Mouse (Mus musculus) kidney, embryonic 15.5 days (tissue): ENCODE measurements around the gene Sars2. TPM values are rescaled to one million over a fixed set of nuclear protein-coding genes. Genes with fewer than 3 reads are reported as not detected.

Experiments
- ATAC-seq: fragments of 200-750 bp; cut with Nextera tagmentation; replicated peaks from 2 replicates; pipeline ENCODE4 v1.8.0; 2017; ENCODE audit warnings: moderate TSS enrichment; ENCODE audit not compliant: low FRiP score
- H3K27ac ChIP-seq: fragments of 300-500 bp; sonication (generic); 2 replicates; pipeline ENCODE4 v1.5.1; 2015; ENCODE audit warnings: mild to moderate bottlenecking, inconsistent platforms
- H3K27me3 ChIP-seq: fragments of 300-500 bp; sonication (generic); 2 replicates; pipeline ENCODE4 v1.6.1; 2015; ENCODE audit warnings: inconsistent platforms
- H3K36me3 ChIP-seq: fragments of 300-500 bp; sonication (generic); 2 replicates; pipeline ENCODE4 v1.6.1; 2015; ENCODE audit warnings: inconsistent platforms
- H3K4me1 ChIP-seq: fragments of 300-500 bp; sonication (generic); 2 replicates; pipeline ENCODE4 v1.6.1; 2015; ENCODE audit warnings: inconsistent platforms
- H3K4me2 ChIP-seq: fragments of 300-500 bp; sonication (generic); 2 replicates; pipeline ENCODE4 v1.6.1; 2015; ENCODE audit warnings: moderate library complexity, mild to moderate bottlenecking, inconsistent platforms
- H3K4me3 ChIP-seq: fragments of 300-500 bp; sonication (generic); replicated peaks from 2 replicates; pipeline ENCODE4 v1.5.1; 2015; ENCODE audit warnings: mild to moderate bottlenecking, inconsistent platforms
- H3K9ac ChIP-seq: fragments of 300-500 bp; sonication (generic); 2 replicates; pipeline ENCODE4 v1.6.1; 2015; ENCODE audit warnings: mild to moderate bottlenecking, inconsistent platforms
- H3K9me3 ChIP-seq: fragments of 300-500 bp; sonication (generic); replicated peaks from 2 replicates; pipeline ENCODE4 v1.6.1; 2016; ENCODE audit warnings: inconsistent platforms
- WGBS: fragments of 180-500 bp; shearing (Covaris S2); methylation state at CpG from one replicate; pipeline ENCODE4 v1.1.7; 2015; ENCODE audit warnings: mixed read lengths; 5-methylcytosine and 5-hydroxymethylcytosine counted together
- polyA plus RNA-seq: library from polyadenylated mRNA; unstranded; fragments of >200 nt; fragmentation: Nextera tagmentation; extraction: Ambion mirVana; gene quantifications from 2 replicates; pipeline ENCODE4 v1.2.1, GENCODE M21; 2015

Sars2 gene
- polyA plus RNA-seq, 1 experiment from 2014 or later: 30.8 TPM

DNA sequence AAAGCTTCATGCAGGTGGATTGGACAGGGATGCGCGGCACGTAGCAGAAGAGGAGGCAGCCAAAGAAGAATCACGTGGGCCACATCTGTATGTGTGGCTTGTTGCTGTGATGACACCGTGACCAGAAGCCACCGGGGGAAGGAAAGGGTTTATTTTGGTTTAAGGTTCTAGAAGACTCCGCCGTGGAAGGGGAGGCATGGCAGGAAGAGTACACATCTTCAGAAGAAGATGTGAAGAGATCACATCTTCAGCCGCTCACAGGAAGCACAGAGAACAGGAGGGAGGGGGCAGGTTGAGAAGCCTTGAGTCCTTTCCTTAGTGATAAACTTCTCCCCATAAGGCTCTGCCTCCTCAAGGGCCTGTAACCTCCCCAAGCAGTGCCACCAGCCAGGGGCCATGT is 58.2 kb downstream of the Sars2 start:
- 96% methylated on average over 9 of the region's 9 CpGs for WGBS
- Histone ChIP-seq H3K27ac (no peak overlapping the region), H3K27me3 (no peaks in the 10 kb centered on the region), H3K4me1 (peaks cover 55% of the 10 kb centered on the region), H3K9ac (no peak overlapping the region), H3K36me3 (no peaks in the 10 kb centered on the region), H3K4me2 (no peak overlapping the region), H3K9me3 (no peaks in the 10 kb centered on the region), H3K4me3 (no peak overlapping the region)
- no peak for ATAC-seq

GRCm38 (mm10) chr7:28801451-28801850 is 59.7 kb downstream of the Sars2 start:
- peaks cover 51% of the 10 kb centered on the region for H3K4me1 ChIP-seq
- peak overlapping the region; percentile 33; the same call in 1 of the 2 replicates for H3K4me2 ChIP-seq
- H3K36me3 ChIP-seq: no peaks in the 10 kb centered on the region
- H3K4me3 ChIP-seq: no peak overlapping the region
- H3K27ac ChIP-seq: peak overlapping the region; percentile 97
- 45% methylated on average over 3 of the region's 3 CpGs for WGBS
- H3K9ac ChIP-seq: no peak overlapping the region
- ATAC-seq: no peak
- H3K9me3 ChIP-seq: no peaks in the 10 kb centered on the region
- H3K27me3 ChIP-seq: no peaks in the 10 kb centered on the region

DNA sequence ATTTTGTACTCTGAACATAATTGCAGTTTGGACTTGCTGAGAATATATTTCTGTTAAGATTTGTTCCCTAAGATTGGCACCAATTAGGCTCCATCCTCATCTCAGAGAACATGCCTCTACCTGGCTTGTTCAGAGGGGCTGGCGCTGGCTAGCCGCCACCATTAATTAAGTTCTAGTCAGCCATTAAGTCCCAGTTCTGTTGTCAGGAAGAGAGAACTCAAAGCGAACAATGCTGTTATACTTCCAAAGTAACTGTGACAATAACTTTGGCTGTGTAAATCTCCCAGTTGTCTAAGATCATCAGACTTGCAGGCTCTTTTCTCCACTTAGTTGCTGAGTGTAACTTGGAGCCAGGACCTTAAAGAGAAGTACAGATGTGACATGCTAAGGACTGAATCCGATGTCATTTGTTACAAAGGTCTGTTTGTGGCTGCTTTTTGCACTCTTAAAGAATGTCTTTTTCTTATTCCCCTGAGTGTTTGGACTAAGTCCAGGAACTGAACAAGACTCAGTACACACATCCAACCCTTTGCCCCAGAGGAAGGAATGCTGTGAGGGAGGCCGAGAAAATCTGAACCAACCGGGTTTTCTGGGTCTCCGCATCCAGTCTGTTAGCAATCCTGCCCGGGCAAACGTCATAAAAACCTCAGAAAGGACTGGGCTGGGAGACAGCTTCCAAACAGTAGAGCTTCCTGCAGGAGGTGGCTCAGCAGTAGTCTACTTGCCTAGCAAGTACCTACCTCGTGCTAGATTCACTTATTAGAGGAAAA is 60.3 kb downstream of the Sars2 start:
- Histone ChIP-seq H3K9ac (no peak overlapping the region), H3K4me2 (peak overlapping the region; percentile 33), H3K27ac (peak overlapping the region; percentile 97), H3K27me3 (no peaks in the 10 kb centered on the region), H3K4me3 (0 out of 2 replicates have a peak overlapping the region, but pooled peaks have one; percentile 0), H3K4me1 (peaks cover 45% of the 10 kb centered on the region), H3K9me3 (no peaks in the 10 kb centered on the region), H3K36me3 (no peaks in the 10 kb centered on the region)
- peak; percentile 24 for ATAC-seq
- WGBS: 15% methylated on average over 10 of the region's 10 CpGs

DNA sequence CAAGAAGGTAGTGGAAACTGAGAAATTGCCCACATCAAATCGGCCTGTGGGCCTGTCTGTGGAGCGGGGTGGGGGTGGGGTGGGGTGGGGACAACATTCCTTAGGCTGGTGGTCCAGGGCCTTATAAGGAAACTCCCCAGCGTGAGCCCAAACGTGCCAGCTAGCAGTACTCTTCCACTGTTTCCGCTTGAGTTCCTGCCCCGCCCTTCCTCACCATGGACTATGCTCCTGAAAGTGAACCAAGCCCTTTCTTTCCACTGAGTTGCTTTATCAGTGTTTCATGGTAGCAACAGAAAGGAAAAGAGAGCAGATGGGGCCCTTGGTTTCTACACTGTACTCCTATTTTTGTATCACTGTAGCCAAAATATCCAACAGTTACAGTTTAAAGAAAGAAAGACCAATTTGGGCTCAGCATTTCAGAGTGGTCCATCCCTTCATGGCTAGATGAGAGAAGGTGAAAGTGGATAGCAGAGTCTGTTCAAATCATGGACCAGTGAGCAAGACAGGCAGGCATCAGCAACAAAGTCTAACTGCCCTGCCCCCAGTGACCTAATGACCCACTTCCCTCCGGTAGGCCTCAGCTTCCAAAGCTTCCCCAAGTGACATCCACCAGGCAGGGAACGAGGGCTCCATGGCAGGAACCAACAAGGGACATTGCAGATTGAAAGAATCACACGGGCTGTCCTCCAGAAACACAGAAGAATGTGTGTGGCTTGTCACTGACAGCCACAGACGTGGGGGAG is 61.2 kb downstream of the Sars2 start:
- Histone ChIP-seq H3K4me1 (peaks cover 50% of the 10 kb centered on the region), H3K27ac (peak overlapping the region; percentile 97), H3K36me3 (no peaks in the 10 kb centered on the region), H3K9me3 (no peaks in the 10 kb centered on the region), H3K27me3 (no peaks in the 10 kb centered on the region), H3K4me2 (peak overlapping the region; percentile 33), H3K4me3 (0 out of 2 replicates have a peak overlapping the region, but pooled peaks have one; percentile 0), H3K9ac (peak overlapping the region; percentile 11; the same call in 1 of the 2 replicates)
- peak; percentile 84 for ATAC-seq
- 5% methylated on average over 10 of the region's 10 CpGs for WGBS

Other genes starting within 250 kb of the Sars2 start
- gene Ifnl2, start 231.5 kb upstream of the Sars2 start, polyA plus RNA-seq: not detected in 2 replicates
- not detected in 2 replicates for gene Ifnl3, start 219.2 kb upstream of the Sars2 start, polyA plus RNA-seq
- not detected in 2 replicates for gene Sycn, start 201.1 kb upstream of the Sars2 start, polyA plus RNA-seq
- 0.14 TPM in 1 of 2 replicates, not detected in the other for gene Nccrp1, start 194.7 kb upstream of the Sars2 start, polyA plus RNA-seq
- gene Samd4b, start 143.8 kb upstream of the Sars2 start, polyA plus RNA-seq: 28.8 and 33.6 TPM in 2 replicates
- gene Pak4, start 143.8 kb upstream of the Sars2 start, polyA plus RNA-seq: 63.9 and 72.1 TPM in 2 replicates
- not detected in 2 replicates for gene Acp7, start 110.7 kb upstream of the Sars2 start, polyA plus RNA-seq
- 5.4 and 9.1 TPM in 2 replicates for gene Fbxo27, start 49.1 kb upstream of the Sars2 start, polyA plus RNA-seq
- 8.2 and 9.2 TPM in 2 replicates for gene Fbxo17, start 25.2 kb upstream of the Sars2 start, polyA plus RNA-seq
- gene Mrps12, start 172 bp upstream of the Sars2 start, polyA plus RNA-seq: 144 and 152 TPM in 2 replicates
- not detected in 2 replicates for gene Ccer2, start 14.2 kb downstream of the Sars2 start, polyA plus RNA-seq
- gene Sirt2, start 24.7 kb downstream of the Sars2 start, polyA plus RNA-seq: 57.2 and 67.6 TPM in 2 replicates
- 41.6 and 45.2 TPM in 2 replicates for gene Nfkbib, start 25.5 kb downstream of the Sars2 start, polyA plus RNA-seq
- 6.2 and 7.4 TPM in 2 replicates for gene Rinl, start 47.0 kb downstream of the Sars2 start, polyA plus RNA-seq
- 264 and 265 TPM in 2 replicates for gene Hnrnpl, start 66.5 kb downstream of the Sars2 start, polyA plus RNA-seq
- 154 and 164 TPM in 2 replicates for gene Ech1, start 83.2 kb downstream of the Sars2 start, polyA plus RNA-seq
- 12.0 and 32.1 TPM in 2 replicates for gene Lgals4, start 91.9 kb downstream of the Sars2 start, polyA plus RNA-seq
- gene Lgals7, start 121.9 kb downstream of the Sars2 start, polyA plus RNA-seq: 1.9 and 3.1 TPM in 2 replicates
- gene Capn12, start 139.4 kb downstream of the Sars2 start, polyA plus RNA-seq: 0.36 and 0.64 TPM in 2 replicates
- 288 and 312 TPM in 2 replicates for gene Actn4, start 220.3 kb downstream of the Sars2 start, polyA plus RNA-seq
- 401 and 402 TPM in 2 replicates for gene Eif3k, start 239.9 kb downstream of the Sars2 start, polyA plus RNA-seq
- 9.0 and 9.6 TPM in 2 replicates for gene Map4k1, start 240.1 kb downstream of the Sars2 start, polyA plus RNA-seq